Mouse (Mus musculus) thymus, postnatal 0 days (tissue): ENCODE data around the gene Srpr. TPM values are rescaled to one million over a fixed set of nuclear protein-coding genes. Genes with fewer than 3 reads are reported as not detected.

Experiments used
- DNase-seq: peaks from one replicate; pipeline ENCODE4 v3.0.0-alpha.2; 2015; ENCODE audit warnings: low spot score
- polyA plus RNA-seq: library from polyadenylated mRNA; unstranded; fragments of >200 nt; fragmentation: Nextera tagmentation; extraction: Ambion mirVana; gene quantifications from 2 replicates; pipeline ENCODE4 v1.2.1, GENCODE M21; 2015

Srpr gene
- polyA plus RNA-seq, 1 experiment from 2014 or later = 101 TPM

DNA sequence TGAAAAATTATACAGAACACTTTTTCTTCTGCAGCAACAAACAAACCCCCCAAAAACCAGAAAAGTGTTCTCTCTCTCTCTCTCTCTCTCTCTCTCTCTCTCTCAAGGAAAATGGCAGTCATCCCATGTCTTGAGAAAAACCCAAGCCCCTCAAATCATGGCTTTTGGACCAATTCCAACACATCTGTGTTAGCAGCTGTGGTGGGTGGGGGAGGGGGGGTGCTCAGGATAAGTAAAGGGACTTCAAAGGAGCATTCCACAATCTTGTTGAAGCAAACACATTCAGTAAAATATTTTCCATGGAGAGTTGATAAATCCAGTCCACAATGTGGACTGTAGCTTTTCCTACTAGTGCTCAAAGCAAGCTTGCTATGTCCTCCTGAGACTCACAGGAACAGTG is 49.5 kb downstream of the Srpr start:
- no peak for DNase-seq

DNA sequence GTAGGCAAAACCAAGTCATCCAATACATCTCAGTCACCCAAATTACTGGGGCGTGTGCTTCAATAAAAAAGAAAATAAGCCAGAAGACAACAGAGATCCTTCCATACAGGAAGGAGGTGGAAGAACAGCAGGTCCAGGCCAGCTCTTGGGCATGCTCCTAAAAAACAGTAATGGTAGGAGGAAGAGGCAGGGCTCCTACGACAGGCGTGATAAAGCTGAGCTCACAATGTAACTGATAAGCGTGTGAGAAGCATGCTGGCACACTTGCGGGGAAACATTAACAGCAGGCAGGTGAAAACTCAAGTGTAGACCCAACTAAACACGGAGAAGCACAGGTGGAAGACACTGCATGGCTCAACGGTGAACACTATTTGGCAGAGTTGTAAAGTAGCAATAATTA is 57.4 kb downstream of the Srpr start:
- DNase-seq = no peak

DNA sequence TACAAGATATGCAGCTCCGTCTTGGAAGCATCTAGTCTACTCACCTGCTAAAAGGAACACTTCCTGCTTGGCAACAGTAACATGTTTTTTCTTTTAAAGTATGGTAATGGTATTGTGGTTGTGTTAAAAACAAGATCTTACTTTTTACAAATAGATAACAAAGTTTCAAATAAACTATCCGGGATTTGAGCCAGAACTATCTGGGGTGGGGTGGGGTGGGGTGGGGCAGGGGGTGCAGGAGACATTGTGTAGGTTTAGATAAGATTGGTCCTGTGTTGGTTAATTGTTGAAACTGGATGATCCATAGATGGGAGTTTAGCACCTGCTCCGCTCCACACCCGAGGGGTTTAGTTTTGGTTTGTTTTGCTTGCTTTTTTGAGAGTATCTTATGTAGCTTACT is 62.4 kb downstream of the Srpr start:
- DNase-seq = no peak

- no peak for DNase-seq
Measured at GRCm38 (mm10) chr9:35263431-35263830, 63.5 kb downstream of the Srpr start.

- no peak for DNase-seq
Measured at GRCm38 (mm10) chr9:35264509-35264908, 64.5 kb downstream of the Srpr start.

DNA sequence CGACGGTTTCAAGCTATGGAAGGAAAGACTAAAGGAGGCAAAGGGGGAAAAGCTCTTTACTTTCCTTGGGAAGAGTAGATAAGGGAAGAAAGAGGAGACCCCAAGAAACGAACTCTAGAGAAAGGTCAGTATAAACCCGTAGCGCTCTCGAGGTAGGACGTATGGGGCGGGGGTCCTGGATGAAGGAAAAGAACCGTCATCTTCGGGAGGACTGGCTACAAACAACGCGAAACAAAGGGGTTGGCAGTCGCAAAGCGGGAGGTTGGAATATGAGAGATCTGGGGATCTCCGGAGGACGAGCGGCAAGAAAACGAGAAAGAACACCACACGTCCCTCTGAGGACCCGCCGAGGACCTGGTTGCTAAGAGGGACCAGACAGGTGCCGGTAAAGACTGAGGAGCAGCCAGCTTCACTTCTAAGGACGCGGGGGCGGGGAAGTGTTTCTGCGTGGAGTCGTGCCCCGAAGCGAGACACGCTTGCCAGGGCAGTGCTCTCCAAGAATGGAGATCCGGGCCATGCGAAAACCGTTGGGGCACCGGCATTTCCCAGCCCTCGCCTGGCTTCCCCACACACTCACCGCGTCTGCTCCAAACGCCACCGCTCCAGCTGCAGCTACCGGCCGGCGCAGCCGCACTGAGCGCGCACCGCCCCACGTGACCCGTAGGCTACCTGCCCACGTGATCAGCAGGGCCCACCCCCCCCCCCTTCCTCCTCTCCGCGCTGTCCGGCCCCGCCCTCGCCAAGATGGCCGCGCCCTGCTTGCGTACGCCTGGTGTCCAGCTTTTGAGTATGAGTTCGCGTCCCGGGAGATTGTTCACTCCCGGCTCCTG is 67.4 kb downstream of the Srpr start, which contains the start of the genes Fam118b and Rpusd4:
Fam118b (minus strand) TSS at position 660 of the 830 bp plus-strand sequence.
Rpusd4 (plus strand) TSS at position 720 of the 830 bp plus-strand sequence.
- peak; percentile 94 for DNase-seq

DNA sequence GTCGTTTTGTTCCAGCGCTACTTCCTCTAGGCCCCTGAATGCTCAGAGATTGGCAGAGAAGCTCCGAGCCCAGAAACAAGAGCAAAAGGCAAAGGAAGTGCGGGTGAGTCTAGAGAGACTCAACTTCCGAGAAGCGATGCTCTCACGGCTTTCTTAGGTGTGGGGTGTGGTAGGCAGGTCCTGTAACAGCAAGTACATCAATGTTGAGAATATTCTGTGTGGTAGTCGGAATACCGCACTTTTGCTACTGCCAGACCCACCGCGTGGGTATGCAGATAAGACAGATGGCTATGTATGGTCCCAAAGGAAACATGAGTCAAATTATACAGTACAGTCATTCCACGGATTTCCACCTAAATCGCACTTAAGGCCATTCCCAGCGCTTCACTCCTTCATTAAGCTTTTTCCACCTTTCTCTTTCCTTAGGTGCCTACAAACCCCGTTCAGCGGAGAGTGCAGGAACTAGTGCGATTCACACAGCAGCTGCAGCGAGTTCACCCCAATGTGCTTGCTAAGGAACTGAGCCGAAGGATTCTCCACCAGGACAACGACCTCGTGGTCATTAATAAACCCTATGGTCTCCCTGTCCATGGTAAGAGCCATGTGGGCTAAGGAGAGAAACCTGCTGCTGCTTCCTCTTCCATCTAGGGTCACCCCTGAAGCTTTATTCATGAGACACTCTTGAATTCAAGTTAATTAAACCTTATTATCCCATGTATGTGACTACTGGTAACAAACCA is 68.2 kb downstream of the Srpr start:
- DNase-seq = no peak

- DNase-seq = no peak
Measured at GRCm38 (mm10) chr9:35277855-35278365, 77.9 kb downstream of the Srpr start.

GRCm38 (mm10) chr9:35278451-35278850 is 78.5 kb downstream of the Srpr start:
- no peak for DNase-seq

DNA sequence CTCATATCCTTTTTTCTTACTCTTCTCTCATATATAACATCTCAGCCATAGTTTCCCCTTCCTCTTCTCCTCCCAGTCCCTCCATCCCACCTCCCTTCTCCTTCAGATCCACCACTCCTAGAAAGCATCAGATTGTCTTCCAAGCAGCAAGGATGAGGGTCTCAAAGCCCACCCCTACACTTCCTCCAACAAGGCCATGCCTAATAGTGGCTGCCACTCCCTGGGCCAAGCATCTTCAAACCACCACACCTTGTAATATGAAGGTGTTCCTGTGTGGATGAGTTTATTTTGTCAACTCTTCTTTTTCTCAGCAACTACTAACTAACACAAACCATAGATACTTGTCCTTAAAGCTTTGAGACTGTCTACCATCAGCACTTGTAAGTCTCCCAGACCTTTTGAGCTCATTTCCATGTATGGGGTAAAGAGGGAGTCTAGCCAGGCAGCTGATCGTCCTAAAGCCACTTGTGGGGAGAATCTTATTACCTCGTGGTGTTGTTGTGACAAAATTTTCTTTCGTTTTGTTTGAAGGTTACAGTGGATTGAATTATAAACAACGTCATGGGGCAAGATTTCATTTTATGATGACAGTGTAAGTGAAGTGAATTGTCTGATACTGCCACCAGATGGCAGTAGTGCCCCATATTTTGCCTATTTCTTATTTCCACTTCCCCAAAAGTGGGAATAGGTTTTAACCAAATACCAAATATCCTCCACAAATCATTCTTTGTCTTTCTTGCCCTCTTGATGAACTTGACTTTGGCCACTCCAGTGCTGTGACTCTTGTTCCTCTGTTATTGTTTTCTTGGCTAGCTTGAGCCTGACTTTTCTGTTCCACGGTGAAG is 82.3 kb downstream of the Srpr start:
- peak; percentile 67 for DNase-seq

DNA sequence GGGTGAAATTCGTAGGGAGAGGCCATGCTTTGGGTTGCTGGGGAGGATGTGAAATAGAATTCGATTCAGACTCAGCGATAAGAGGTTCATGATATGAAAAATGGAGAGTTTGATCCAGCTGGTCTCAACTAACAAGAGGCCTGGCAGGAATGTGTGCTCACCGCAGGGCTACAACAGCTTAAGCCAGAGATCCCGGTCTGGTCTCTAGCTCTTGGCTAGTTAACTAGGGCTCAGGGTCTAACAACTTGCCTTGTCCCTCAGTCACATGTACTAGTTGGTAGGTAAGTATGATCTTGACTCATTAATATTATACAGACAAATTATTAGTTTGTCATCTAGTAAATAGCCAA is 82.9 kb downstream of the Srpr start:
- no peak for DNase-seq

GRCm38 (mm10) chr9:35283415-35284069 is 83.6 kb downstream of the Srpr start:
- no peak for DNase-seq

DNA sequence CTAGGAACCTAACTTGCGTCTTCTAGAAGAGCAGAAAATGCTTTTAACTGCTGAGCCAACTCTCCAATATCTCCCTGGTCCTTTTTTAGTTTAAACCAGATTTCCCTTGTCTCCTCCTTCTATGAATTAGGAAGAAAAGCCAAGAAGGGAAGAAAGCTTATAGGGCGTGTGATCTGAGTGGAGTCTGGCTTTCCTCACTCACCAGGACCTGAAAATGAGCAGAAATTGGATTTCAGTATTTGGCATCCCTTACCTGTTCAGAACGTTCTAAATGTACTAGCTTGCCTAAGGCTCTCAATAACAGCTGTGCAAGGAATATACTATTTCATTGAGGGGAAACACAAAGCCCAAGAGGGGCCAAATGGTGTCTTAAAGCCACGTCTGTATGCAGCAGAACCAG is 84.4 kb downstream of the Srpr start:
- no peak for DNase-seq

DNA sequence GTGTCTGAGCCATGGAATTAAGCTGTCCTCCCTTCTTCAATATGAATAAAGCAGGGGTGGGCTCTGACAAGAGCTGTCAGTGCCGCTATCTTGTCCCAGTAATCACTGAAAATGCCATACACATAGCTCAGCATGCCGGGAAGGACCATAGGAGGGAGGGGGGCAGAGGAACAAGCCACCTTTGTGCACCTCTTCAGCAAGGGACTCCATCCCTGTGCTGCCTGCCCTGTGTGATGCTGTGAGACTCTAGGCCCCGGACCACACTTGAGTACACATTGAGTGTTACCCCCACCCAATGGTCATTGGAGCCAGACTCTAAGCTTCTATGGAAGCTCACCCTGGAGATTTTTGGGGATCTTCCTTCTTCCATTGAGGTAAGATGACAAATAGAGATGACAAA is 86.4 kb downstream of the Srpr start:
- DNase-seq = no peak

GRCm38 (mm10) chr9:35289992-35290391 is 90.0 kb downstream of the Srpr start:
- DNase-seq = no peak

DNA sequence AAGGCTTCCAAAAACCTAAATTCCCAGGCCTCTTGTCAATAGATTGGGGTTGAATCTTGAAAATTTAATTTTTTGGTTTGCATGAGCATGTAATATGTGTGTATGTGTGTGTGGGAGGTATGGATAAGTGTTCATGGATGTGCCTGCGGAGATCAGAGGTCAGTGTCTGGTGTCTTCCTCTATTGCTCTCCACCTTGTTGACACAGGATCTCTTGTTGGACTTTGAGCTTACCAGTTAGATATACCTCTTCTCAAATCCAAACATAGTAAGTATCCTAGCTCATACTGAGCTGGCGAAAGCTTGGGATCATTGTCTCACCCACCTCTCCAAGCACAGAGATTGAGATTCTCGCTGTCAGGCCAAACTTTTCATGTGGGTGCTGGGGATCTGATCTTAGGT is 90.4 kb downstream of the Srpr start:
- no peak for DNase-seq

DNA sequence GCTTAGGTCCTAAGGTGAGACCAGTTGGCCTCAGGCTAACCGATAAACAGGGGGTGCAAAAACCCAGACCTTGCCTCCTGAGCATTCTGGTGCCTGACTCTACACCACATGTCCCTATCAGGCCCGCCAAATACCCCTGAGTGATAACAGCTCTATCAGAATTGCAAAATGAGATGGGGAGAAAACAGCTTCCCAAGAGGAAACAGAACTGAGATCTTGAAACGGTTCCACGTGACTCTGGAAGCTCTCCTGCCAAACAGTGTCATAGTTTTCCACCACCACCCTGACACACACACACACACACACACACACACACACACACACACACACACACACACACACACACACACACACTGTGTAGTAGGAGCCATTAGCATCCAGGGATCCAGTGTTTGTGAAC is 90.9 kb downstream of the Srpr start:
- no peak for DNase-seq

DNA sequence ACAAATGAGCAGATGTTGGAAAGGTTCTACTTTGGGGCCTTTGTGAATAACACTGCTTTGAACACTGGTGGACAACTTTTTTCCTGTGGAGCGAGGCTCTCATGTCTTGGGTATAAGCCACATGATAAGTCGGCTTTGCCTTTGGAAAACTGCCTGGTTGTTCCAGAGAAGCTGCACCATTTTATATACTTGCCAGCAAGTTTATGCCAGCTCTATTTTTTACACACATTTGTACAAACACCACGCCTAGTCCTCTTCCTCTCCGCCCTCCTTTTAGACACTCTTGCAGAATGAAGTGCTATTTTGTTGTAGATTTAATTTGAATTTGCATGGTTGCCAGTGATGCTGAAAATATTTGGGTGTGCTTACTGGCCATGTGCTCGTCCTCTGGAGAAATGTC is 93.5 kb downstream of the Srpr start:
- no peak for DNase-seq
